Mouse (Mus musculus) limb, embryonic 15.5 days (tissue): Measurements from ENCODE around the gene Lmx1a. TPM values are rescaled to one million over a fixed set of nuclear protein-coding genes. Genes with fewer than 3 reads are reported as not detected.

ENCODE experiments used
- ATAC-seq: fragments of 200-750 bp; cut with Nextera tagmentation; 2 replicates; pipeline ENCODE4 v1.8.0; 2017; ENCODE audit warnings: low read depth, moderate TSS enrichment; ENCODE audit not compliant: insufficient number of reproducible peaks, low FRiP score, low TSS enrichment
- H3K27ac ChIP-seq: fragments of 300-500 bp; sonication (generic); 2 replicates; pipeline ENCODE4 v1.5.1; 2015; ENCODE audit warnings: moderate library complexity, mild to moderate bottlenecking, inconsistent platforms
- H3K27me3 ChIP-seq: fragments of 300-500 bp; sonication (generic); 2 replicates; pipeline ENCODE4 v1.6.1; 2015; ENCODE audit warnings: inconsistent platforms
- H3K36me3 ChIP-seq: fragments of 300-500 bp; sonication (generic); 2 replicates; pipeline ENCODE4 v1.6.1; 2015; ENCODE audit warnings: inconsistent platforms
- H3K4me1 ChIP-seq: fragments of 300-500 bp; sonication (generic); 2 replicates; pipeline ENCODE4 v1.6.1; 2015; ENCODE audit warnings: inconsistent platforms
- H3K4me2 ChIP-seq: fragments of 300-500 bp; sonication (generic); 2 replicates; pipeline ENCODE4 v1.6.1; 2015; ENCODE audit warnings: mild to moderate bottlenecking, inconsistent platforms
- H3K4me3 ChIP-seq: fragments of 300-500 bp; sonication (generic); 2 replicates; pipeline ENCODE4 v1.5.1; 2015; ENCODE audit warnings: mild to moderate bottlenecking, inconsistent platforms
- H3K9ac ChIP-seq: fragments of 300-500 bp; sonication (generic); 2 replicates; pipeline ENCODE4 v1.6.1; 2015; ENCODE audit warnings: inconsistent platforms
- H3K9me3 ChIP-seq: fragments of 300-500 bp; sonication (generic); 2 replicates; pipeline ENCODE4 v1.6.1; 2016; ENCODE audit warnings: inconsistent platforms
- WGBS: fragments of 180-500 bp; shearing (Covaris S2); methylation state at CpG from one replicate; pipeline ENCODE4 v1.1.7; 2015; 5-methylcytosine and 5-hydroxymethylcytosine counted together
- polyA plus RNA-seq: library from polyadenylated mRNA; unstranded; fragments of >200 nt; fragmentation: Nextera tagmentation; extraction: Ambion mirVana; gene quantifications from 2 replicates; pipeline ENCODE4 v1.2.1, GENCODE M21; 2015

Lmx1a gene
- polyA plus RNA-seq, 1 experiment from 2014 or later = 0.56 TPM

- no peak overlapping the region for H3K4me3 ChIP-seq
- no peak overlapping the region for H3K4me2 ChIP-seq
- peaks cover 45% of the 10 kb centered on the region for H3K27me3 ChIP-seq
- no peaks in the 10 kb centered on the region for H3K4me1 ChIP-seq
- no peak overlapping the region for H3K9ac ChIP-seq
- H3K36me3 ChIP-seq = no peaks in the 10 kb centered on the region
- no peaks in the 10 kb centered on the region for H3K9me3 ChIP-seq
- no peak for ATAC-seq
- no peak overlapping the region for H3K27ac ChIP-seq
- 63% methylated on average over 6 of the region's 6 CpGs for WGBS
Measured at GRCm38 (mm10) chr1:167699706-167700105, 10.7 kb downstream of the Lmx1a start.

DNA sequence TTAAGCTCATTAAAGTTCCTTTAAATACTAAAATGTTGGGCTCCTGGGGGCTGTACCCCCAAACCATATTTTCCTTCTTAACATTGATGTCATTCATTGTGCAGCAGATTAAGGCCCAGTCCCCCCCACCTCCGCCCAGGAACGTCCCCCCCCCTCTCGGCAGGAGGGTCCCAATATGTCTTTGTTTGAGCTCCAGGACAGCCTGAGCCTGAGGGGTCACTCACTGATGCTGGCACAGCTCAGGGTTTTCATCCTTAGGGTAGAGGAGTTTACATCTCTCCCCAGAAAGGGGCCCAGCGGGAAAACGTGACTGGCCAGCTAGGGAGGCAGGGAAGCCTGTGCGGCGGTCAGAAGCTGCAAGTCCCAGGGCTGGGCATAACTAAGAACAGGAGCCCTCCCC, 11.2 kb downstream of the Lmx1a start:
- Histone ChIP-seq H3K4me1 (no peaks in the 10 kb centered on the region), H3K27me3 (peaks cover 40% of the 10 kb centered on the region), H3K9me3 (no peaks in the 10 kb centered on the region), H3K27ac (no peak overlapping the region), H3K36me3 (no peaks in the 10 kb centered on the region), H3K9ac (no peak overlapping the region), H3K4me2 (no peak overlapping the region), H3K4me3 (no peak overlapping the region)
- 30% methylated on average over 7 of the region's 7 CpGs for WGBS
- ATAC-seq = no peak

DNA sequence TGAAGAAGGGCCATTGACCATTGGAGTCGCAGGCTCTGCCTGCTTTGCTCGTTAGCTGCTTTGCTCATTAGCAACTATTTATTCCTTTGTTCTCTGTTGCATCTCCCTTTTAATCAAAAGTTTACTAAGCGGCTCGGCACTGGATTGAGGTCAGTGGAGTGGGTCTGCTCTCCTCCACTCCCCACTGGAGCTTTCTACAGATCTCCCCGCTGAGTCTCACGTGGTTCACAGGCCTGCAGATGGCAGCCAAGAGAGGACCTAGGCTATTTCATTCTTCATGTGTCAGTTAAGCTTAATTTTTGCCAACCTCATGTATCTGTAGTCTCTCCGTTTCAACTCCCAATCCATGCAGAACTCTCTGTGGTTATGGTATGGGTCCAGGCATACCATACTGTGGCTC, 16.5 kb downstream of the Lmx1a start:
- Histone ChIP-seq H3K27me3 (0 out of 2 replicates have a peak, but pooled peaks cover 2% of the 10 kb centered on the region), H3K9ac (no peak overlapping the region), H3K4me2 (no peak overlapping the region), H3K9me3 (no peaks in the 10 kb centered on the region), H3K4me3 (no peak overlapping the region), H3K27ac (no peak overlapping the region), H3K36me3 (no peaks in the 10 kb centered on the region), H3K4me1 (no peaks in the 10 kb centered on the region)
- 78% methylated on average over 7 of the region's 7 CpGs for WGBS
- ATAC-seq = no peak

GRCm38 (mm10) chr1:167708761-167709160, 19.7 kb downstream of the Lmx1a start:
- 69% methylated on average over 5 of the region's 5 CpGs for WGBS

GRCm38 (mm10) chr1:167715730-167716341, 26.8 kb downstream of the Lmx1a start:
- H3K27me3 ChIP-seq = no peaks in the 10 kb centered on the region; the same call in 1 of the 2 replicates
- no peaks in the 10 kb centered on the region for H3K9me3 ChIP-seq
- no peak overlapping the region for H3K4me3 ChIP-seq
- ATAC-seq = no peak
- no peaks in the 10 kb centered on the region for H3K36me3 ChIP-seq
- no peak overlapping the region for H3K4me2 ChIP-seq
- no peaks in the 10 kb centered on the region for H3K4me1 ChIP-seq
- H3K9ac ChIP-seq = no peak overlapping the region
- H3K27ac ChIP-seq = no peak overlapping the region
- 54% methylated on average over 6 of the region's 6 CpGs for WGBS

More at GRCm38 (mm10) chr1:167708761-167709160, 19.7 kb downstream of the Lmx1a start:
- no peak for ATAC-seq
- no peak overlapping the region for H3K4me3 ChIP-seq
- H3K27ac ChIP-seq = no peak overlapping the region
- no peaks in the 10 kb centered on the region for H3K4me1 ChIP-seq
- no peaks in the 10 kb centered on the region for H3K27me3 ChIP-seq
- H3K9ac ChIP-seq = no peak overlapping the region
- H3K36me3 ChIP-seq = no peaks in the 10 kb centered on the region
- H3K9me3 ChIP-seq = no peaks in the 10 kb centered on the region
- no peak overlapping the region for H3K4me2 ChIP-seq

- H3K4me1 ChIP-seq = peaks cover 3% of the 10 kb centered on the region; the same call in 1 of the 2 replicates
- no peak overlapping the region for H3K4me3 ChIP-seq
- WGBS = 3% methylated on average over 6 of the region's 6 CpGs
- no peak overlapping the region for H3K27ac ChIP-seq
- no peak for ATAC-seq
- H3K27me3 ChIP-seq = peaks cover 2% of the 10 kb centered on the region; the same call in 1 of the 2 replicates
- H3K36me3 ChIP-seq = no peaks in the 10 kb centered on the region
- H3K4me2 ChIP-seq = no peak overlapping the region
- no peaks in the 10 kb centered on the region for H3K9me3 ChIP-seq
- no peak overlapping the region for H3K9ac ChIP-seq
Measured at GRCm38 (mm10) chr1:167734471-167734870, 45.4 kb downstream of the Lmx1a start.

DNA sequence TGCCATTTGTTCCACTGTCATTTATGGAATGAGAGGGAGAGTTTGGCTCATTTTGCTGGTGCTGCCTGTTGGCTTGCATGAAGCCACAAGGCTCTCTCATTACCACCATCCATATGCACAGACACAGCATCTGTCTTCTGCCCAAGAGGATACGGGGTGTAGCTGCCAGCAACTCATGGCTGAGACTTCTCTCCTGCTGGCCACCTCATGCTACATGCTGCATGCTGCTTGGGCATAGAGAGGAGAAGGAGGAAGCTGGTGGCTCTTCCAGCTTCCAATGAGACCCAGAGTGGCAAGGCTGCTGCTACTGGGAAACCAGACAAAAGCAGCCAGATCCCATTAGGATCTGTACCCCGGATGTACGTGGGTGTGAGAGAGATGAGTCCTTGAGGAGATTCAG, 47.8 kb downstream of the Lmx1a start:
- no peaks in the 10 kb centered on the region; the same call in 1 of the 2 replicates for H3K27me3 ChIP-seq
- no peak overlapping the region for H3K4me3 ChIP-seq
- H3K9me3 ChIP-seq = no peaks in the 10 kb centered on the region
- no peak for ATAC-seq
- no peak overlapping the region for H3K27ac ChIP-seq
- H3K4me2 ChIP-seq = no peak overlapping the region
- H3K4me1 ChIP-seq = peaks cover 3% of the 10 kb centered on the region; the same call in 1 of the 2 replicates
- H3K36me3 ChIP-seq = no peaks in the 10 kb centered on the region
- WGBS = 75% methylated on average over 3 of the region's 3 CpGs
- no peak overlapping the region for H3K9ac ChIP-seq

GRCm38 (mm10) chr1:167739286-167739685, 50.2 kb downstream of the Lmx1a start:
- no peaks in the 10 kb centered on the region for H3K36me3 ChIP-seq
- no peak overlapping the region for H3K9ac ChIP-seq
- no peak overlapping the region for H3K27ac ChIP-seq
- H3K27me3 ChIP-seq = no peaks in the 10 kb centered on the region; the same call in 1 of the 2 replicates
- ATAC-seq = no peak
- H3K9me3 ChIP-seq = no peaks in the 10 kb centered on the region
- peaks cover 3% of the 10 kb centered on the region; the same call in 1 of the 2 replicates for H3K4me1 ChIP-seq
- no peak overlapping the region for H3K4me3 ChIP-seq
- 71% methylated on average over 7 of the region's 7 CpGs for WGBS
- no peak overlapping the region for H3K4me2 ChIP-seq

DNA sequence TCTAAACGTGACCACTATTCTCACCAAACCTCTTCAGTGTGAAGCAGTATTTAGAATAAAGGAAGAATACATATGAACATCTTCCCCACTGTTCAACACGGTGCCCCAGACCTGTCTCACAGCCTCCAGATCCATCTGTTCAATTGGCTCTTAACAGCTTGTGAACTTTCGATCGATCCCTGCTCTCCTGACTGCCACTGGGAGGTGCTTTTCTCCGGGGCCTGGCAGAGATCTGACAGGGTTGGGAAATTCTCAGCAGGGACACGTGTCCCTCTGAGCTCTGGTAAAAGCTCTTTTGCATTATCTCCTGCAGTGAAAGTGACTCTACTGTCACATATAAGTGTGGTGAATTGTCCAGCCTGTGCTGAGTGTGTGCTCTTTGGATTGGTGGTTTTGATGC, 57.6 kb downstream of the Lmx1a start:
- ATAC-seq = no peak
- no peak overlapping the region for H3K4me2 ChIP-seq
- no peaks in the 10 kb centered on the region for H3K4me1 ChIP-seq
- 31% methylated on average over 6 of the region's 6 CpGs for WGBS
- H3K27ac ChIP-seq = no peak overlapping the region
- no peaks in the 10 kb centered on the region for H3K9me3 ChIP-seq
- H3K27me3 ChIP-seq = no peaks in the 10 kb centered on the region
- no peak overlapping the region for H3K9ac ChIP-seq
- no peak overlapping the region for H3K4me3 ChIP-seq
- no peaks in the 10 kb centered on the region for H3K36me3 ChIP-seq

DNA sequence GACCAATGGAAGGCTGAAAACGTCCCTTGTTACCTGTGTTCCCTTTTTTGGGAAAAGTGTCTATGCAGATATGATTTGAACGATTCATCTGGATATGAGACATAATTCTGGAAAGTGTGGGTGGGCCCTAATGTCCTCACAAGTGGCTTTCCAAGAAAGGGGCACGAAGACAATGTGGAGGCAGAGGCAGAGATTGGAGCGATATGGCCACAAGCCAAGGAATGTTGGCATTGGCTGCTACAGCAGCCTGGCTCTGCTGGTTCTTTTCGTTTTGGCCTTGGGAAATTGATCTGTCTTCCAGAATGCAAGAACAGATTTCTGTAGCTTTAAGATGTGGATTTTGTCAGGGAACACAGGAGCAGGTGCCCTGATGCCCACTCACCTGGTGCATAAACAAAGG, 63.6 kb downstream of the Lmx1a start:
- H3K4me1 ChIP-seq = peaks cover 16% of the 10 kb centered on the region
- H3K4me2 ChIP-seq = no peak overlapping the region
- H3K27ac ChIP-seq = no peak overlapping the region
- H3K4me3 ChIP-seq = no peak overlapping the region
- 65% methylated on average over 5 of the region's 5 CpGs for WGBS
- H3K27me3 ChIP-seq = no peaks in the 10 kb centered on the region
- no peaks in the 10 kb centered on the region for H3K36me3 ChIP-seq
- no peak for ATAC-seq
- H3K9ac ChIP-seq = no peak overlapping the region
- no peaks in the 10 kb centered on the region for H3K9me3 ChIP-seq

- H3K4me2 ChIP-seq = no peak overlapping the region
- H3K4me1 ChIP-seq = peaks cover 20% of the 10 kb centered on the region
- 38% methylated on average over 4 of the region's 4 CpGs for WGBS
- ATAC-seq = no peak
- peaks cover 4% of the 10 kb centered on the region; the same call in 1 of the 2 replicates for H3K27me3 ChIP-seq
- no peaks in the 10 kb centered on the region for H3K36me3 ChIP-seq
- no peak overlapping the region for H3K27ac ChIP-seq
- no peaks in the 10 kb centered on the region for H3K9me3 ChIP-seq
- H3K9ac ChIP-seq = no peak overlapping the region
- H3K4me3 ChIP-seq = no peak overlapping the region
Measured at GRCm38 (mm10) chr1:167754085-167754484, 65.0 kb downstream of the Lmx1a start.

DNA sequence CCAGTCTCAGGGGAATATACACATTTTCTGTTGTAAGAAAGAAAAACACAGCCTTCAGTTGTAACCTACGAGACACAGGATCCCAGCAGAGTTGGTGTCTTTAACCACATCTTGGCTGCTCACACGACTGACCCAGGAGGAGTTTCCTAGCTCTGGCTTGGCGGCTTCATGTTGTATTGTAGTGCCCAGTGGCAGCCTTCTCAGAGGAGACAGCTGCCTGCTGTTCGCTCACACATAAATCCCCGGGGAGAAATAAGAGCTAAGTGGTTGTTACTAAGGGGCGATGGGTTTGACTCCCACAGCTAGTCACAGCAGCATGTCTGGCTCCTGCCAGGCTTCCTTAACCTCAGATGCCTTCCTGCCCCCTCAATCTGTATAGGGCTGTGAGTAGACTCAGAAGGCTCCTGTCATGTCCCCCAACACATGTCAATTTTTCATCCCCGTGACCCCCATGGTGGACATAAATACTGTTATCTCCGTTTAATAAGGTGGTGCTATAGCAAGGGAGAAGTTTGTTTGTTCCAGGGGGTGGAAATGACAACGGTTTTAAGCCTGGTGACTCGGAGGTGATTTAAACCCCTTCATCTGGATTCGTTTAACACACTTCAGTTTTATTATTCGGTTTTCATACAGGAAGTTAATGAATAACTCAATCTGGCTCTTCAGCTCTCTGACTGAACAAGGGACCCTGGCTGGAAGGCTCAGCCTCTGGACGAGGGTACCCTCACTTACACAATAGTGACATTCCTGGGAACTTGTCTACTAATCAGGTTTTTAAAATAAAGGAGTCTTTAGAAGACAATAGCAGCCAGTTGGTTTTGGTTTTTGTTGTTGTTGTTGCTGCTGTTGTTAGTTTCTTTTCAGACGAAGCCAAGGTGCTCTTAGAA, 65.8 kb downstream of the Lmx1a start:
- Histone ChIP-seq H3K4me2 (no peak overlapping the region), H3K27me3 (peaks cover 4% of the 10 kb centered on the region; the same call in 1 of the 2 replicates), H3K9ac (no peak overlapping the region), H3K9me3 (no peaks in the 10 kb centered on the region), H3K27ac (no peak overlapping the region), H3K4me3 (no peak overlapping the region), H3K36me3 (no peaks in the 10 kb centered on the region), H3K4me1 (peaks cover 20% of the 10 kb centered on the region)
- no peak for ATAC-seq
- WGBS = 20% methylated on average over 14 of the region's 14 CpGs
